Mouse (Mus musculus) midbrain, embryonic 10.5 days (tissue): ENCODE measurements around the gene Dcps. TPM values are rescaled to one million over a fixed set of nuclear protein-coding genes. Genes with fewer than 3 reads are reported as not detected.
A peak's percentile ranks its signal among the peaks of the same experiment; 100 is the strongest.

Experiments used
- DNase-seq: peaks from one replicate; pipeline ENCODE4 v3.0.0-alpha.2; 2017; ENCODE audit warnings: low spot score
- H3K27ac ChIP-seq: fragments of 300-500 bp; sonication (generic); replicated peaks from 2 replicates; pipeline ENCODE4 v1.5.1; 2016; ENCODE audit warnings: mild to moderate bottlenecking
- H3K27me3 ChIP-seq: fragments of 300-500 bp; sonication (generic); 2 replicates; pipeline ENCODE4 v1.6.1; 2016; ENCODE audit warnings: low read depth, mild to moderate bottlenecking; ENCODE audit not compliant: poor library complexity, severe bottlenecking
- H3K36me3 ChIP-seq: fragments of 300-500 bp; sonication (generic); 2 replicates; pipeline ENCODE4 v1.6.1; 2016; ENCODE audit warnings: mild to moderate bottlenecking, moderate library complexity
- H3K4me1 ChIP-seq: fragments of 300-500 bp; sonication (generic); 2 replicates; pipeline ENCODE4 v1.6.1; 2016
- H3K4me3 ChIP-seq: fragments of 300-500 bp; sonication (generic); 2 replicates; pipeline ENCODE4 v1.5.1; 2016; ENCODE audit warnings: mild to moderate bottlenecking, moderate library complexity
- H3K9me3 ChIP-seq: fragments of 300-500 bp; sonication (generic); replicated peaks from 2 replicates; pipeline ENCODE4 v1.6.1; 2016; ENCODE audit warnings: mild to moderate bottlenecking
- WGBS: fragments of 180-500 bp; shearing (Covaris S2); methylation state at CpG from one replicate; pipeline ENCODE4 v1.1.7; 2016; 5-methylcytosine and 5-hydroxymethylcytosine counted together
- polyA plus RNA-seq: library from polyadenylated mRNA; unstranded; fragments of >200 nt; fragmentation: Nextera tagmentation; extraction: Ambion mirVana; gene quantifications from 2 replicates; pipeline ENCODE4 v1.2.1, GENCODE M21; 2016

The Dcps gene
- polyA plus RNA-seq, 1 experiment from 2014 or later, result 108 TPM

DNA sequence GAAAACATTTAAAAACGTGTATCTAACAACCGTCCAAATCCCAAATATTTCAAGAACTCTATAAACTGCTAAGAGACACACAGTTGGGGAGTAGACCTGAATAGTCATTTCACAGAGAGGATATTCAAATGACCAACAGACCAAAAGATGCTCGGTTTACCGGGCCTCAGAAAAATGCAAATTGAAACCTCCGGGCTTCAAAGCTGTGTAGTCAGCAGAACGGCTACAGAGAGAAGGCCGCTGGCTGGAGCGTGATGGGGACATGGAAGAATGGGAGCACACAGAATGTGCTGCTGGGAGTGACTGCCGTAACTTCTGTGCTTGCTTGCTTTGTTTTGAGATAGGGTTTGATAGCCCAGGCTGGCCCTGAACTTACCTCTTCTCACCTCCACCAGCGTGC is 22.5 kb upstream of the Dcps start:
- WGBS, result 80% methylated on average over 10 of the region's 10 CpGs
- no peaks in the 10 kb centered on the region for H3K36me3 ChIP-seq
- H3K4me3 ChIP-seq, result no peak overlapping the region
- no peaks in the 10 kb centered on the region for H3K9me3 ChIP-seq
- H3K4me1 ChIP-seq, result peaks cover 24% of the 10 kb centered on the region
- H3K27ac ChIP-seq, result no peak overlapping the region
- DNase-seq, result no peak
- H3K27me3 ChIP-seq, result no peaks in the 10 kb centered on the region

DNA sequence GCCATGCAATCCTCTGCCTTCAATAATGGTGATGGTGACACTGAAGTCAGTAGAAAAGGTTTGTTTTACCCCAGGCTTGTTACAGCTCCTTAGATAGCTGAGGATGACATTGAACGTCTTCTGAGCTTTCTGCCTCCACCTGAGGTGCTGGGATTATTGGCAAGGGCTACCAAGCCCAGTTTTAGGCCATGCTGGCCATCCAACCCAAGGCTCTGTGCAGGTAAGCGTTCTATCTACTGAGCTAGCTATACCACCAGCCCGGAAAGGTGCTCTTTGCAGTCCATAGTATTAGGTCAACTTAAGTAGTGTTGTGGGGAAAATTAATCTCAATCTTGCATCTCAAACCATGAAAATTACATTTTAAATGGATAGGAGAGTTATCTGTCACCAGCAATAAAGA is 21.8 kb upstream of the Dcps start:
- Histone ChIP-seq H3K4me1 (peaks cover 24% of the 10 kb centered on the region), H3K27me3 (no peaks in the 10 kb centered on the region), H3K4me3 (no peak overlapping the region), H3K9me3 (no peaks in the 10 kb centered on the region), H3K27ac (no peak overlapping the region), H3K36me3 (no peaks in the 10 kb centered on the region)
- no peak for DNase-seq
- WGBS, result 88% methylated on average over 3 of the region's 3 CpGs

DNA sequence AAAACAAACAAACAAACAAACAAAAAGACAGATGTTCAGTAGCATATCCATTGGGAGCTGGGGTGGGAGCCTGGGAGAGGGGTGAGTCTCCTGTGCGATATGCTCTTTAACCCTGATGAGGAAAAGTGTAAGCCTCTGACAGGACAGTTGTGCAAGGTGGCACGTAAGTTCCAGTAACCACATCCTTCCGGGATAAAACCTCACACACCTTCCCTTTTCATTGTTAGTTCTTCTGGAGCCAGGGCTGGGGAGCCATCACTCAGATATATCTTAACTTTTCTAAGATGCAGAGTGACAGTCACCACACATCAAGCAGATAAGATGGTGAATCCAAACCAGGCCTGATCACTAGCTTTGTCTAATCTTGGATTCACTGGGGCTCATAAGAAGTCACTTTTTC is 18.2 kb upstream of the Dcps start:
- Histone ChIP-seq H3K4me3 (no peak overlapping the region), H3K36me3 (peaks cover 28% of the 10 kb centered on the region), H3K4me1 (peaks cover 7% of the 10 kb centered on the region), H3K9me3 (no peaks in the 10 kb centered on the region), H3K27ac (no peak overlapping the region), H3K27me3 (no peaks in the 10 kb centered on the region)
- 94% methylated on average over 3 of the region's 3 CpGs for WGBS
- no peak for DNase-seq

DNA sequence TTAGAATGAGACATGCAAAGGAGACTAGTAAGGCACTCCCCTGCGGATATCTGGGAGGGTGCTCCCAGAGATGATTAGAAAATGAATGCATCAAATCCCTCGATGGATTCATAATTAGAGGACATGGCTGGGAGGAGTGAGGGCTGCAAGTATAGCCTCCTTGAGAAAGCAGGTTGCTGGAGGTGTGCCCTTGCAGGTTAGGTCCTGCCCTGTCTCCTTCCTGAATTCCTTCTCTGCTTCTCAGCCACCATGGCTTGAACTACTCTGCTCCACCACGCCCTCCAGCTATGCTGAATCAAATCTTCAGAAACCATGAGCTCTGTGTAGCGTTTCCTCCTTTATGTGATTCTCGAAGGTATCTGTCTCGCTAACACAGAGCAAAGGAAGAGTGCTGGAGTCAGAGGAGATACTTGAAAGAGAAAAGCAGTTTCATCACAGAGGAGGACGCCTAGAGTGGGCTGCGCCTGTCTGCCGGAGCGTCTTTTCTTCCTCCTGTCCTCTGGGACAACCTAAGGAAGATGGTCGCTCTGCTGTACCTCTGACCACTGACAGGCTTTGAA is 17.2 kb upstream of the Dcps start:
- 87% methylated on average over 11 of the region's 11 CpGs for WGBS
- H3K4me1 ChIP-seq, result no peaks in the 10 kb centered on the region
- no peaks in the 10 kb centered on the region for H3K9me3 ChIP-seq
- peaks cover 38% of the 10 kb centered on the region for H3K36me3 ChIP-seq
- H3K27me3 ChIP-seq, result no peaks in the 10 kb centered on the region
- no peak overlapping the region for H3K27ac ChIP-seq
- DNase-seq, result no peak
- no peak overlapping the region for H3K4me3 ChIP-seq

DNA sequence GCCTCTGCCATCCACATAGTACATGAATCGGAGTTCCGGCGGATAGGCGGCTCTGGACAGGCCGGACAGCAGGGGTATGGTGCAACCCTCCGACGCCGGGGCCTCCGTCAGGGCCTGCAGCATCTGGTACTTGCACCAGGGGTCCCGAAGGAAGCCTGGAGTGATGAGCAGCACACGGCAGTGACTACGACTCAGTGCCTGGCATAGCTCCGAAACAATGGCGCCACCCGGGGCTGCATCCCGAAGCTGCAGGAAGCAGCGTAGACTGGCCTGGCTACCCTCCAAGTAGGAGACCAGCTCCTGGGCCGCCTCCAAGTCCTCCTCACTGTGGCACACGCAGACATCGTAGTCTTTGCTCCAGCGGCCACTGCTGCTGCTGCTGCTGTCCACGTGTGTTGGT is 12.8 kb upstream of the Dcps start:
- Histone ChIP-seq H3K4me1 (no peaks in the 10 kb centered on the region), H3K27ac (no peak overlapping the region), H3K27me3 (no peaks in the 10 kb centered on the region), H3K4me3 (no peak overlapping the region), H3K9me3 (no peaks in the 10 kb centered on the region), H3K36me3 (peaks cover 59% of the 10 kb centered on the region)
- 79% methylated on average over 22 of the region's 22 CpGs for WGBS
- DNase-seq, result no peak

DNA sequence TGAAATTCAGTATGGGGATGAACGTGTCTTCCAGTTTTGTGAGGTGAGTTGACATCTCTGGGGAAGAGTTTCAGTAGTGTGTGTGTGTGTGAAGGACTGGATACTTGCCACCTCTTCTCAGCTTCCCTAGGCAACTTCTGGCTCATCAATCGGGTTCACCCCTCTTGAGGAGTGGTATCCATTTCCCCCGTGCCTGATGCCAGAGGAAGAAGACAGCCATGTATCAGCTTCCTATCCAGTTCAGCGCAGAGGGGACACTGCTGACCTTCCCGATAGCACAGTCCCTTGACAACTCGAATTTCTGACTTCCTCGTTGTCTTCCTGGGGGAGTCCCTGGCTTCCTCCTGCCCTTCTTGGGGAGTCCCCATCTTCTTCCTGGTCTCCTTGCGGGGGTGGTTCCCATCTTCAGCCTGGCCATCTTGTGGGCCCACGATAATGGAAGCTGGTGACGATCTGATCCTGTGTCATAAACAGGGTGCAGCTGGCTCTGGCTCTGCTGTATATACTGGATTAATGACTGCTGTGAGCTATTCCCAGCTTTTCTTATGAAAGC is 11.6 kb upstream of the Dcps start:
- H3K27ac ChIP-seq, result no peak overlapping the region
- 88% methylated on average over 10 of the region's 10 CpGs for WGBS
- H3K9me3 ChIP-seq, result no peaks in the 10 kb centered on the region
- H3K36me3 ChIP-seq, result peaks cover 59% of the 10 kb centered on the region
- no peaks in the 10 kb centered on the region for H3K27me3 ChIP-seq
- H3K4me3 ChIP-seq, result no peak overlapping the region
- no peaks in the 10 kb centered on the region for H3K4me1 ChIP-seq
- no peak for DNase-seq

DNA sequence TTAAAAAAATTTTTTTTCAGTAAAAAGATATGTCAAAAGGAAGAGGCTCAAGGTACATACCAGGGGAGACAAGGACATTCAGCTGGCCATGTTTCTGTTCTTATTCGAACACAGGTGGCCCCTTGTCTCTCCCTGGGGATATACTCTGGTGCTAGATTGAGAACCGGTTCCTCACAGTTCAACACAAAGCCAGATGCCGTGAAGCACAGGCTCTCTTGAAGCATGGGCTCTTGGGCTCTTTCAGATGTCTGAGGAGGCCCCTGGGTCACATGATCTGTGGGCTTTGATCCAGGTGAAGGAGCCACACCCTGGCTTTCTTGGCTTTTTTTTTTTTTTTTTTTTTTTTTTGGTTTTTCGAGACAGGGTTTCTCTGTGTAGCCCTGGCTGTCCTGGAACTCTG is 10.6 kb upstream of the Dcps start:
- no peaks in the 10 kb centered on the region for H3K27me3 ChIP-seq
- no peaks in the 10 kb centered on the region for H3K9me3 ChIP-seq
- H3K27ac ChIP-seq, result no peak overlapping the region
- no peak overlapping the region for H3K4me3 ChIP-seq
- peaks cover 55% of the 10 kb centered on the region for H3K36me3 ChIP-seq
- WGBS, result 91% methylated on average over 4 of the region's 4 CpGs
- no peak for DNase-seq
- H3K4me1 ChIP-seq, result no peaks in the 10 kb centered on the region

DNA sequence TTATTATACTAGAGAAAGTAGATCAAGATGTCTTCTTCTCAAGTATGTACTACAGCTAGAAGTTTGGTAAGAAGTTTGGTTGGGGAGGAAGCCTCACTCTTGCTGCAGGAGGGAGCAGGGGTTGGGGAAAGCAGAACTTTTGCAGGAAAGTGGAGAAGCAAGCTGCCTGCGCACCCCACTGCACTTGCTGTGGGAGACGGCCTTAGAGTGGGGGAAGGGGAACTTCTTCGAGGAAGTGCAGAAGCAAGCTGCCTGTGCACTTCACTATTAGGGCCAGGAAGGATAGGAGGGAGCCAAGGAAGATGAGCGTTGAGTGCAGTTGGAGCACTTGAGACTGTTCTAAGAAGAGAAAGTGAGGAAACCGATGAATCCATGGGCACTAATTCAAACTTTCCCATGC is 7.5 kb upstream of the Dcps start:
- Histone ChIP-seq H3K27ac (no peak overlapping the region), H3K4me1 (no peaks in the 10 kb centered on the region), H3K27me3 (no peaks in the 10 kb centered on the region), H3K9me3 (no peaks in the 10 kb centered on the region), H3K4me3 (no peak overlapping the region), H3K36me3 (peaks cover 24% of the 10 kb centered on the region)
- no peak for DNase-seq
- 72% methylated on average over 5 of the region's 5 CpGs for WGBS

DNA sequence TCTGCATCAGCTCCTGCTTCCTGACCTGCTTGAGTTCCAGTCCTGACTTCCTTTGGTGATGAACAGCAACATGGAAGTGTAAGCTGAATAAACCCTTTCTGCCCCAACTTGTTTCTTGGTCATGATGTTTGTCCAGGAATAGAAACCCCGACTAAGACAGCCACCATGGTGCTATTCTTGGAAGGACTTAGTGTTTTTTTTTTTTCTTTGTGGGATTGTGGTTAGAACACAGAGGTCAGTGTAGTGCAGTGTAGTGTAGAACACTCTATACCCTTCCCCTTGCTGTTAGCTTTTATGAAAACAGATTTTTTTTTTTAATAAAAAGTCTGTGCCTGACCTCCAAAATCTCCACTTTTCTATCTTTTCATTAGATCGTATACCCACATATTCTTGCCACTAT is 7.0 kb upstream of the Dcps start:
- 89% methylated on average over 2 of the region's 2 CpGs for WGBS
- no peaks in the 10 kb centered on the region for H3K9me3 ChIP-seq
- H3K27me3 ChIP-seq, result no peaks in the 10 kb centered on the region
- no peak for DNase-seq
- H3K4me3 ChIP-seq, result no peak overlapping the region
- H3K36me3 ChIP-seq, result peaks cover 19% of the 10 kb centered on the region
- H3K27ac ChIP-seq, result no peak overlapping the region
- no peaks in the 10 kb centered on the region for H3K4me1 ChIP-seq

DNA sequence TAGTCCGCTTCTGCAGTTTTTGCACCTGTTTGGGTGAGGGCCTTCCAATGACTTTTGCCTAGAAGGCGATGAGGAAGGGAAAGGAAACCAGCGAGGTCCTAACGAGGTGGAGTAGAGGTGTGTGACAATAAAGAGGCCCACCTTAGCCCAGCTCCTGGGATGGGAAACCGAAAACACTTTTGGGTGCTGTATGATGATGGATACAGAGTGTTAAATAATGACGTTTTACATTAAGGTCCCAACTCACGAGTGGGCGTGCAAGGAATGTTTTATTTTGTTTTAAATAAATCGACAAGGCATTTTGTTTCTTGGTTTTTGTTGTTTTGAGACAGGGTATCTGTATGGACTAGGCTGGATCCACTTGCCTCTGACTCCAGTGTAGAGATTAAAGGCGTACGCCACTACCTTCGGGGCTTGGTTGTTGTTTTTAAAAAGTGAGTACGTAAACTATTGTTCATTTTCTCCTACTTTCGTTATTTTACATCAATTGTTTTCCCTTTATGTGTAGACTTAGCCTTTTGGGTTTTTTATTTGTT is 331 bp upstream of the Dcps start:
- Histone ChIP-seq H3K4me1 (peaks cover 18% of the 10 kb centered on the region), H3K27ac (peak overlapping the region; percentile 93), H3K4me3 (peak overlapping the region; percentile 74), H3K36me3 (peaks cover 5% of the 10 kb centered on the region; the same call in 1 of the 2 replicates), H3K27me3 (no peaks in the 10 kb centered on the region), H3K9me3 (no peaks in the 10 kb centered on the region)
- no peak for DNase-seq
- 51% methylated on average over 14 of the region's 14 CpGs for WGBS

DNA sequence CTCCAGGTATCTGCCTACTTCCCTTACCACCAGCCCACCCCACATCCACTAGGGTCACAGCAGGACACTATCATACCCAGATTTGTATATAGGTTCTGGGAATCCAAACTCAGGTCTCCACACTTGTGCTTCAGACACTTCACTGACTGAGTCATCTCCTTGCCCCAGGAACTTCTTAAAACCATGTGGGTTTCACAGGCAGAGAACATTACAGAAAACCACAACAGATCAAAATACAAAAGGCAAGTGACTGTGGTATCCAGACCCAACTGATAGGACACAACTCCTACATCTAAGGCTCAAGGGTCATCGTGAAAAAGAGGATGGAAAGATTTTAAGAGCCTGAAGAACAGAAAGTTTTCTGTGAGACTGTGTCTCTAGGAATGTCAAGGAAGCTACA is 2.5 kb downstream of the Dcps start:
- 89% methylated on average over 1 of the region's 1 CpGs for WGBS
- H3K4me1 ChIP-seq, result peaks cover 18% of the 10 kb centered on the region
- no peak for DNase-seq
- H3K27me3 ChIP-seq, result no peaks in the 10 kb centered on the region
- H3K27ac ChIP-seq, result no peak overlapping the region
- no peak overlapping the region for H3K4me3 ChIP-seq
- H3K36me3 ChIP-seq, result peaks cover 32% of the 10 kb centered on the region
- H3K9me3 ChIP-seq, result no peaks in the 10 kb centered on the region

DNA sequence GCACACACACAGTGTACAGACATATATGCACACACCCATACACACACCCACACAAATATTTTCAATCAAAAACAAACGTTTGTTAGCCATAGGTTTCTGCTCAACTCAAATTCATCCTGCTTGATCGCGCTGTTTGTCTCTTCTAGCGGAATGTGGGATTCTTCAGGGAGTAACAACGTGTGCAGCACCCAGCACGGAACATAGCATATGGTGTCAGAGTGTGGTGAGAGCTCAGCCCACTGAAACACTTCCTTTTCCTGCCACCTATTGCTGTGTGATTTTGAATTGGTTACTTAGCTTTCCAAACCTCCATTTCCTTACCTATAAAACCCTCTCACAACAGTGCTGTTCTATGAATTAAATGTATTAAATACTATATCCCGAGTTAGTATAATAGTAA is 5.8 kb downstream of the Dcps start:
- Histone ChIP-seq H3K4me3 (no peak overlapping the region), H3K36me3 (peaks cover 38% of the 10 kb centered on the region), H3K27ac (no peak overlapping the region), H3K4me1 (peaks cover 29% of the 10 kb centered on the region), H3K9me3 (no peaks in the 10 kb centered on the region), H3K27me3 (no peaks in the 10 kb centered on the region)
- DNase-seq, result no peak
- 90% methylated on average over 7 of the region's 7 CpGs for WGBS

DNA sequence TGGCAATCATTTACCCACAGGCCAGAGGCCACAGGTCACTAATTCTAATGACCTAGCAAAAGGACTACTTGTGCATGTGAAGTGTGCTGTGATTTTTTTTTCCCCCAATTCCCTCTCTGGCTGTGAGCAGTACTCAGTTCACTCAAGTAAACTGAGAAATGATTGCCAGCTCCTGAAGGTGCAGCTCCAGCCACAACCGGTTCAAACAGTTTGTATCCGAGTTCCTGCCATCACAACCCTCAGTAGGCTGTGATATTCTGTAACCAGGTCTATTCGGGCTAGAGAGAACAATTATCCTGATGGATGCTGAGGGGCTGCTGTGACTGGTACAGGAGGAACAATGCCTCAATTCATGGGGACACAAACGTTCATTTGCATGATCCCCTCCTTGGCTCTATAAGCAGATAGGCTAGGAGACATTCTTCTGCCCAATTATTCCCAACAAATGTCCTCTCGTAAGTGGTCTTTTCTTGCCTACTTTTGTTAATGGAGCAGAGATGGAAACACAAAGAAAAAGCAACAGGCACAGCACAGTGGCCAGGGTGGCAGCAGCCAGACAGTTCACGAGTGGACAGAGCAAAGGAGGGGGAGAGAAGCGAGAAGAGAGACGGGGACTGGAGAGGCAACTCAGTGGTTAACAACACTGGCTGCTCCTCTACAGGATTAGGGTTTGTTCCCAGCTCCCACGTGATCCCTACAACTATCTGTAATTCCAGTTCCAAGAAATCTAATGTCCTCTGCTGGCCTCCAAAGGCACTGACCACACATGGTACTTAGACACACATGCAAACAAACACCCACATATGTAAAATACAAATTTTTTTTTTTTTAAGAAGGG is 8.8 kb downstream of the Dcps start:
- Histone ChIP-seq H3K36me3 (peaks cover 52% of the 10 kb centered on the region), H3K4me1 (peaks cover 19% of the 10 kb centered on the region), H3K27me3 (no peaks in the 10 kb centered on the region), H3K4me3 (no peak overlapping the region), H3K27ac (peak overlapping the region; percentile 38), H3K9me3 (no peaks in the 10 kb centered on the region)
- 27% methylated on average over 9 of the region's 9 CpGs for WGBS
- peak; percentile 27 for DNase-seq
